Mouse (Mus musculus): ENCODE measurements around the gene Mapkap1. TPM values are rescaled to one million over a fixed set of nuclear protein-coding genes. Genes with fewer than 3 reads are reported as not detected.
"Not testable (repeated sequence)": the region's sequence is repeated elsewhere in the genome, so short reads cannot be mapped to it uniquely, and the experiment has no call there.

The Mapkap1 gene
- total and polyA plus RNA-seq, 2 experiments = 25.4 to 35.1 TPM

DNA sequence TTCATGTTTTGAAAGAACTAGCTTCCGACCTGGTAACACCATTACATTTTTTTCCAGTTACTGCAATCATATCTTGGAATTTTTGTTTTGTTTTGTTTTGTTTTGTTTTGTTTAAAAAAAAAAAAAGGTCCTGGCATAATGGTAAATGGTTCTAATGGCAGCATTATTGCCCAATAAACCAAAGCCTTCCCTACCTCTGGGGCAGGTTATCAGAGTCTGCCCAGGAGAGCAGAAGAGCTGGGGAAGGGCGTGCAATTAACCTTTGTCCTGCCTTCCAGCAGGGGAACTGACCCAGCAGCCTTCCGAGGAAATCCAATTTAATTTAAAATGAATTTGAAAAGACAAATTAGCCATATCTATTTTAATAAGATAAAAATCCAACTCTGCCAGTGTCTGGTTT lies 75.5 kb downstream of the Mapkap1 start:
- Histone ChIP-seq H3K27me3 (ENCODE audit: control insufficient read depth, insufficient read depth, low read length) (no peaks in the 10 kb centered on the region), H3K27ac (replicated peaks; ENCODE audit: insufficient read depth, low read depth, low read length) (no peak overlapping the region), H3K4me1 (ENCODE audit: control insufficient read depth, insufficient read depth, low read length) (peaks cover 11% of the 10 kb centered on the region; the same call in 1 of the 2 replicates), H3K79me2 (ENCODE audit: control insufficient read depth, insufficient read depth, low read length) (peaks cover 9% of the 10 kb centered on the region; the same call in 1 of the 2 replicates), H3K36me3 (ENCODE audit: control insufficient read depth, insufficient read depth, low read length) (no peaks in the 10 kb centered on the region), H3K4me3 (ENCODE audit: insufficient read depth, low read depth, low read length) (no peak overlapping the region), H3K9ac (ENCODE audit: low read depth, low read length) (no peak overlapping the region)
- peak; percentile 50 for DNase-seq (ENCODE audit: extremely low read depth, low read depth, low spot score)
- 29% methylated on average over 3 of the region's 3 CpGs for WGBS
- TF ChIP-seq POLR2A (IDR thresholded peaks at IDR 0.05; ENCODE audit: extremely low read depth, insufficient read depth, low read length) (no peak), CTCF (IDR thresholded peaks at IDR 0.05; ENCODE audit: low read depth, low read length) (no peak)

DNA sequence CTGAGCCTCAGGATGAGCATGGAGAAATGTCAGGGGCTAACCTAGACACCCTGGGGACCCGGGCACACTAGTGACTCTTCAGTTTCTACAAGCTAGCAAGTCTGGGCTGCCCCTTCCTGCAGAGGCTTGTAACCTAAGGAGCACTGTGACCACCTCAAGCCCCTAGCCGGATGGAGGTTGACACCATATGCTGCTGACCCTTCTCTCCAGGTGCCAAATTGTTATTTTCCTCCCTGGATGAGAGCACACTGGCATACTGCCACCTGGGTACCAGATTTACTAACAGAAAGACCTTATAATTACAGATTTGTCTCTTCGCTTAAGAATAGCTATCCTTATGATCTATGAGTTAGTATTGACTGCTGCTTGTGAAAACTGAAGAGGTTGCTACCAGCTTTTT lies 76.0 kb downstream of the Mapkap1 start:
- WGBS = 96% methylated on average over 3 of the region's 3 CpGs
- H3K4me3 ChIP-seq (ENCODE audit: insufficient read depth, low read depth, low read length) = no peak overlapping the region
- H3K27me3 ChIP-seq (ENCODE audit: control insufficient read depth, insufficient read depth, low read length) = no peaks in the 10 kb centered on the region
- TF ChIP-seq POLR2A (IDR thresholded peaks at IDR 0.05; ENCODE audit: extremely low read depth, insufficient read depth, low read length) (no peak), CTCF (IDR thresholded peaks at IDR 0.05; ENCODE audit: low read depth, low read length) (no peak)
- no peak overlapping the region for H3K27ac ChIP-seq (replicated peaks; ENCODE audit: insufficient read depth, low read depth, low read length)
- no peak for DNase-seq (ENCODE audit: extremely low read depth, low read depth, low spot score)
- H3K4me1 ChIP-seq (ENCODE audit: control insufficient read depth, insufficient read depth, low read length) = peaks cover 10% of the 10 kb centered on the region; the same call in 1 of the 2 replicates
- H3K9ac ChIP-seq (ENCODE audit: low read depth, low read length) = no peak overlapping the region
- peaks cover 7% of the 10 kb centered on the region; the same call in 1 of the 2 replicates for H3K79me2 ChIP-seq (ENCODE audit: control insufficient read depth, insufficient read depth, low read length)
- H3K36me3 ChIP-seq (ENCODE audit: control insufficient read depth, insufficient read depth, low read length) = no peaks in the 10 kb centered on the region

DNA sequence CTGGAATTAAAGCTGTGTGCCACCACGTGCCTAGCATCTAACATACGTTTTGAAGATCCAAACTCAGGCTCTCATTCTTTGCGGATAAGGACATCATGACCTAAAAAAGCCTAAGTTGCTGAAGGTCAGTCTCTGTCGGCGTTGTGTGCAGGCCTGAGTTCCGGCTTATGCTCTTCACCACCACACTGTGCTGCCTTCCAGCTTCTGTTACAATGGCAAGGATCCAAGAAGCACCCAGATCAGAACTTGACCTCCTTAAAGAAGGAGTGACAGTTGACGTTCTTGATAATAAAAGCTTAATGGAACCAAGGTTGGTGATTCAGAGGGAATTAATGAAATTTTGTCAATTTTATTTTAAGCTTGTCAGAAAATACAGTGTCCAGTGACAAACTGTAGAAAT lies 80.7 kb downstream of the Mapkap1 start:
- Histone ChIP-seq H3K4me1 (ENCODE audit: control insufficient read depth, insufficient read depth, low read length) (peaks cover 2% of the 10 kb centered on the region; the same call in 1 of the 2 replicates), H3K4me3 (ENCODE audit: insufficient read depth, low read depth, low read length) (no peak overlapping the region), H3K9ac (ENCODE audit: low read depth, low read length) (no peak overlapping the region), H3K27ac (replicated peaks; ENCODE audit: insufficient read depth, low read depth, low read length) (no peak overlapping the region), H3K27me3 (ENCODE audit: control insufficient read depth, insufficient read depth, low read length) (no peaks in the 10 kb centered on the region), H3K36me3 (ENCODE audit: control insufficient read depth, insufficient read depth, low read length) (no peaks in the 10 kb centered on the region), H3K79me2 (ENCODE audit: control insufficient read depth, insufficient read depth, low read length) (peaks cover 8% of the 10 kb centered on the region; the same call in 1 of the 2 replicates)
- WGBS = 86% methylated on average over 7 of the region's 7 CpGs
- no peak for TF ChIP-seq CTCF (IDR thresholded peaks at IDR 0.05; ENCODE audit: low read depth, low read length)
- no peak for TF ChIP-seq POLR2A (IDR thresholded peaks at IDR 0.05; ENCODE audit: extremely low read depth, insufficient read depth, low read length)
- no peak for DNase-seq (ENCODE audit: extremely low read depth, low read depth, low spot score)

DNA sequence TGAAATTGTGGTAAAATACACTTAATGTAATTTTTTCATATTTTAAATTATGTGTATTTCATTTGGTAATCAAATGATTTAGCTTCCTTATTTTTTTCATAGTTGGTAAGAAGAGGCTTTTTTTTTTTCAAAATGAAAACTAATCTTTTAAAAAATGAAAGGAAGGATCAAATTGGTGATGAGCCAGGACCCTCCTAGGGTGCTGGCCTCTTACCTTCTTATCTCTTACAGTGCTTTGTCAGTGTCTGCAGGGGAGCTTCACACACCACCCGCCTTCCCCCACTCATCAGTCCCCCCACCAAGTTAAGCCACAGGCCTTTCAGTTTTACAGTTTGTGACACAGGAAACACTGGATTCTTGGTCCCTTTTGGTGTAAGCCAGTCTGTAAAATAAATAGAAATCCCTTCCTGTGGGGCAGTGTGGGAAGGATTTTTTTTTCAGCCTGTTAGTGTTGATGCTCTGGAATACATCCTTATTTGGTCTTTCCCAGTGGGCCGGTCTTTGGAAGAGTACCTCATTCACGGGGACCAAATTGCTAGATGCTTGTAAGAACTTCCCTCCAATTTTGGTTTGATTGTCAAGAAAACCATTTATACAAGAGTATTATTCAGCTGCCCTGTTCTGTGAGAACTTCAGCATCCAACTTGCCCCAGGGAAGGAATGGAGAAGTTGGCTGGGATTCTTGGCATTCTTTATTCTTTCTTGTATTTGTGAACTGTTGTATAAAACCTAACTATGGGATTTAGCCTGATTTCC lies 97.6 kb downstream of the Mapkap1 start:
- no peak for DNase-seq (ENCODE audit: extremely low read depth, low read depth, low spot score)
- 69% methylated on average over 3 of the region's 3 CpGs for WGBS
- Histone ChIP-seq H3K36me3 (ENCODE audit: control insufficient read depth, insufficient read depth, low read length) (peaks cover 8% of the 10 kb centered on the region), H3K79me2 (ENCODE audit: control insufficient read depth, insufficient read depth, low read length) (peaks cover under 1% of the 10 kb centered on the region; the same call in 1 of the 2 replicates), H3K27me3 (ENCODE audit: control insufficient read depth, insufficient read depth, low read length) (no peaks in the 10 kb centered on the region), H3K9ac (ENCODE audit: low read depth, low read length) (no peak overlapping the region), H3K4me3 (ENCODE audit: insufficient read depth, low read depth, low read length) (no peak overlapping the region), H3K27ac (replicated peaks; ENCODE audit: insufficient read depth, low read depth, low read length) (no peak overlapping the region), H3K4me1 (ENCODE audit: control insufficient read depth, insufficient read depth, low read length) (no peaks in the 10 kb centered on the region)
- TF ChIP-seq CTCF (IDR thresholded peaks at IDR 0.05; ENCODE audit: low read depth, low read length) (no peak), POLR2A (IDR thresholded peaks at IDR 0.05; ENCODE audit: extremely low read depth, insufficient read depth, low read length) (no peak)

DNA sequence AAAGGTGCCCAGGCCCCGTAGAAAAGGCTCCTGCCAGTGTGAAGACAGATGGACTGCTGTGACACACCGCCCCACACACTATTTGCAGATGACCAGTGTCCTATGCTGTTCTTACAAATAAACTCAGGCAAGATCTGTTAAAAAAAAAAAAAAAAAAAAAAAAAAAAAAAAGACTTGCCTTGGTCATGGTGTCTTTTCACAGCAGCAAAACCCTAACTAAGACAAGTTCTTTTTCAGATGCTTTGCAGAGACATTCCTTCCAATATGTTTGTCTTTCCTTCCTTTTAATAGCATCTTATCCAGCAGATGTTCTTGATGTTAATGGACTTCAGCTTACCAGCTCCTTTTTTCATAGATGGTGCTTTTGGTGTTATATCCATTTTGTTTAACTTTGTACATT lies 99.6 kb downstream of the Mapkap1 start:
- not testable (repeated sequence) for H3K79me2 ChIP-seq (ENCODE audit: control insufficient read depth, insufficient read depth, low read length); DNase-seq (ENCODE audit: extremely low read depth, low read depth, low spot score)
- 95% methylated on average over 2 of the region's 2 CpGs for WGBS

GRCm38 (mm10) chr2:34509856-34510255 lies 103.3 kb downstream of the Mapkap1 start:
- no peak for DNase-seq (ENCODE audit: extremely low read depth, low read depth, low spot score)
- Histone ChIP-seq H3K79me2 (ENCODE audit: control insufficient read depth, insufficient read depth, low read length) (0 out of 2 replicates have a peak, but pooled peaks cover 2% of the 10 kb centered on the region), H3K27me3 (ENCODE audit: control insufficient read depth, insufficient read depth, low read length) (no peaks in the 10 kb centered on the region), H3K4me1 (ENCODE audit: control insufficient read depth, insufficient read depth, low read length) (no peaks in the 10 kb centered on the region), H3K4me3 (ENCODE audit: insufficient read depth, low read depth, low read length) (no peak overlapping the region), H3K9ac (ENCODE audit: low read depth, low read length) (no peak overlapping the region), H3K27ac (replicated peaks; ENCODE audit: insufficient read depth, low read depth, low read length) (no peak overlapping the region), H3K36me3 (ENCODE audit: control insufficient read depth, insufficient read depth, low read length) (no peaks in the 10 kb centered on the region; the same call in 1 of the 2 replicates)
- 93% methylated on average over 5 of the region's 5 CpGs for WGBS
- TF ChIP-seq CTCF (IDR thresholded peaks at IDR 0.05; ENCODE audit: low read depth, low read length) (no peak), POLR2A (IDR thresholded peaks at IDR 0.05; ENCODE audit: extremely low read depth, insufficient read depth, low read length) (no peak)

More for the DNA sequence above, 99.6 kb downstream of the Mapkap1 start:
- not testable (repeated sequence) for H3K27ac ChIP-seq (replicated peaks; ENCODE audit: insufficient read depth, low read depth, low read length); H3K36me3 ChIP-seq (ENCODE audit: control insufficient read depth, insufficient read depth, low read length); H3K9ac ChIP-seq (ENCODE audit: low read depth, low read length); H3K4me1 ChIP-seq (ENCODE audit: control insufficient read depth, insufficient read depth, low read length); H3K4me3 ChIP-seq (ENCODE audit: insufficient read depth, low read depth, low read length); H3K27me3 ChIP-seq (ENCODE audit: control insufficient read depth, insufficient read depth, low read length)

All from liver, adult 2 months (tissue).